Mouse (Mus musculus): ENCODE measurements at regions not wholly inside any gene's neighbourhood (a gene's known extent, or its start where the extent isn't known, plus 50 kb on each side); places are given as distances from the start of the nearest gene placed in this dataset.

GRCm38 (mm10) chr8:86147586-86147985 lies 306.8 kb downstream of the Phkb start:
- Histone ChIP-seq H3K4me3 (replicated peaks; ENCODE audit: extremely low read depth, low read depth, low read length) (no peak overlapping the region), H3K4me1 (ENCODE audit: control insufficient read depth, insufficient read depth, low read length) (no peaks in the 10 kb centered on the region)
- no peak for DNase-seq
- WGBS: 41% methylated on average over 6 of the region's 6 CpGs
- TF ChIP-seq CTCF (IDR thresholded peaks at IDR 0.05; ENCODE audit: insufficient read depth, low read length): no peak
- TF ChIP-seq POLR2A (IDR thresholded peaks at IDR 0.05; ENCODE audit: borderline replicate concordance, extremely low read depth, low read depth, low read length): no peak

GRCm38 (mm10) chr8:86125244-86125643 lies 284.5 kb downstream of the Phkb start:
- Histone ChIP-seq H3K4me3 (replicated peaks; ENCODE audit: extremely low read depth, low read depth, low read length) (no peak overlapping the region), H3K4me1 (ENCODE audit: control insufficient read depth, insufficient read depth, low read length) (no peaks in the 10 kb centered on the region)
- WGBS: 66% methylated on average over 2 of the region's 2 CpGs
- no peak for TF ChIP-seq CTCF (IDR thresholded peaks at IDR 0.05; ENCODE audit: insufficient read depth, low read length)
- TF ChIP-seq POLR2A (IDR thresholded peaks at IDR 0.05; ENCODE audit: borderline replicate concordance, extremely low read depth, low read depth, low read length): no peak
- no peak for DNase-seq

GRCm38 (mm10) chr8:86124655-86125054 lies 283.9 kb downstream of the Phkb start:
- Histone ChIP-seq H3K4me1 (ENCODE audit: control insufficient read depth, insufficient read depth, low read length) (no peaks in the 10 kb centered on the region), H3K4me3 (replicated peaks; ENCODE audit: extremely low read depth, low read depth, low read length) (no peak overlapping the region)
- DNase-seq: no peak
- WGBS: 92% methylated on average over 1 of the region's 1 CpGs
- no peak for TF ChIP-seq CTCF (IDR thresholded peaks at IDR 0.05; ENCODE audit: insufficient read depth, low read length)
- TF ChIP-seq POLR2A (IDR thresholded peaks at IDR 0.05; ENCODE audit: borderline replicate concordance, extremely low read depth, low read depth, low read length): no peak
